Mouse (Mus musculus) CD4-positive, CD25-positive, alpha-beta regulatory T cell, adult 2 months (primary cell): Measurements from ENCODE around the gene Frmd4b.

Experiments used
- DNase-seq: peaks from one replicate; pipeline ENCODE4 v3.0.0-alpha.2; 2012; ENCODE audit warnings: low read depth, low spot score

Gene Frmd4b

GRCm38 (mm10) chr6:97521279-97522038 lies 95.9 kb downstream of the Frmd4b start:
- no peak for DNase-seq

- DNase-seq = peak; percentile 61
These were observed 96.8 kb downstream of the Frmd4b start for GRCm38 (mm10) chr6:97520566-97520965.

GRCm38 (mm10) chr6:97519553-97519952 lies 97.8 kb downstream of the Frmd4b start:
- DNase-seq = no peak

- no peak for DNase-seq
These were observed 98.9 kb downstream of the Frmd4b start for GRCm38 (mm10) chr6:97518467-97518866.

- DNase-seq = no peak
These were observed 99.6 kb downstream of the Frmd4b start for GRCm38 (mm10) chr6:97517616-97518235.

- DNase-seq = no peak
These were observed 100.4 kb downstream of the Frmd4b start for GRCm38 (mm10) chr6:97516941-97517340.

GRCm38 (mm10) chr6:97510771-97511170 lies 106.6 kb downstream of the Frmd4b start:
- DNase-seq = no peak

GRCm38 (mm10) chr6:97509434-97509833 lies 107.9 kb downstream of the Frmd4b start:
- DNase-seq = no peak

- DNase-seq = no peak
These were observed 108.9 kb downstream of the Frmd4b start for GRCm38 (mm10) chr6:97508480-97508879.

GRCm38 (mm10) chr6:97507893-97508292 lies 109.4 kb downstream of the Frmd4b start:
- no peak for DNase-seq

- DNase-seq = peak; percentile 29
These were observed 111.1 kb downstream of the Frmd4b start for GRCm38 (mm10) chr6:97506141-97506650.

GRCm38 (mm10) chr6:97504673-97505072 lies 112.7 kb downstream of the Frmd4b start:
- DNase-seq = no peak

GRCm38 (mm10) chr6:97501000-97501399 lies 116.3 kb downstream of the Frmd4b start:
- peak; percentile 29 for DNase-seq

GRCm38 (mm10) chr6:97500246-97500645 lies 117.1 kb downstream of the Frmd4b start:
- DNase-seq = no peak

- no peak for DNase-seq
These were observed 121.3 kb downstream of the Frmd4b start for GRCm38 (mm10) chr6:97496002-97496401.

- DNase-seq = no peak
These were observed 126.3 kb downstream of the Frmd4b start for GRCm38 (mm10) chr6:97491065-97491464.

GRCm38 (mm10) chr6:97488821-97489220 lies 128.5 kb downstream of the Frmd4b start:
- peak; percentile 19 for DNase-seq

- DNase-seq = no peak
These were observed 129.1 kb downstream of the Frmd4b start for GRCm38 (mm10) chr6:97488280-97488679.

- peak; percentile 43 for DNase-seq
These were observed 129.7 kb downstream of the Frmd4b start for GRCm38 (mm10) chr6:97487535-97488081.

- DNase-seq = no peak
These were observed 130.5 kb downstream of the Frmd4b start for GRCm38 (mm10) chr6:97486813-97487361.

- DNase-seq = no peak
These were observed 131.4 kb downstream of the Frmd4b start for GRCm38 (mm10) chr6:97485886-97486386.

- no peak for DNase-seq
These were observed 135.4 kb downstream of the Frmd4b start for GRCm38 (mm10) chr6:97481912-97482311.
